Mouse (Mus musculus) hindbrain, embryonic 11.5 days (tissue): ENCODE measurements around the gene Tbc1d1. TPM values are rescaled to one million over a fixed set of nuclear protein-coding genes. Genes with fewer than 3 reads are reported as not detected.

Experiments used
- ATAC-seq: fragments of 200-750 bp; cut with Nextera tagmentation; 2 replicates; pipeline ENCODE4 v1.8.0; 2017; ENCODE audit warnings: mild to moderate bottlenecking, moderate TSS enrichment, moderate library complexity; ENCODE audit not compliant: low FRiP score
- DNase-seq: peaks from one replicate; pipeline ENCODE4 v3.0.0-alpha.2; 2015; ENCODE audit warnings: low spot score
- H3K27ac ChIP-seq: fragments of 300-500 bp; sonication (generic); 2 replicates; pipeline ENCODE4 v1.5.1; 2014; ENCODE audit warnings: mild to moderate bottlenecking, low read depth, low read length
- H3K27me3 ChIP-seq: fragments of 300-500 bp; sonication (generic); 2 replicates; pipeline ENCODE4 v1.6.1; 2014; ENCODE audit warnings: mild to moderate bottlenecking, low read length, moderate library complexity, mixed read lengths; ENCODE audit not compliant: control insufficient read depth, insufficient read depth
- H3K36me3 ChIP-seq: fragments of 300-500 bp; sonication (generic); 2 replicates; pipeline ENCODE4 v1.6.1; 2014; ENCODE audit warnings: mild to moderate bottlenecking, low read length, moderate library complexity, mixed read lengths; ENCODE audit not compliant: control insufficient read depth, insufficient read depth
- H3K4me1 ChIP-seq: fragments of 300-500 bp; sonication (generic); replicated peaks from 2 replicates; pipeline ENCODE4 v1.6.1; 2014; ENCODE audit warnings: low read length, mixed read lengths; ENCODE audit not compliant: control insufficient read depth, insufficient read depth
- H3K4me2 ChIP-seq: fragments of 300-500 bp; sonication (generic); replicated peaks from 2 replicates; pipeline ENCODE4 v1.6.1; 2014; ENCODE audit warnings: mild to moderate bottlenecking, low read depth, low read length
- H3K4me3 ChIP-seq: fragments of 300-500 bp; sonication (generic); 2 replicates; pipeline ENCODE4 v1.5.1; 2014; ENCODE audit warnings: low read depth, low read length
- H3K9ac ChIP-seq: fragments of 300-500 bp; sonication (generic); 2 replicates; pipeline ENCODE4 v1.6.1; 2014; ENCODE audit warnings: low read depth, low read length
- H3K9me3 ChIP-seq: fragments of 300-500 bp; sonication (generic); 2 replicates; pipeline ENCODE4 v1.6.1; 2016; ENCODE audit warnings: low read length; ENCODE audit not compliant: control insufficient read depth
- WGBS: fragments of 180-500 bp; shearing (Covaris S2); extraction: QIAGEN DNeasy Blood & Tissue Kit; methylation state at CpG from one replicate; pipeline ENCODE4 v1.1.7; 2014; 5-methylcytosine and 5-hydroxymethylcytosine counted together
- polyA plus RNA-seq: library from polyadenylated mRNA; unstranded; fragments of >200 nt; fragmentation: Nextera tagmentation; extraction: Ambion mirVana; gene quantifications from 2 replicates; pipeline ENCODE4 v1.2.1, GENCODE M21; 2014

Tbc1d1 gene
- polyA plus RNA-seq, 1 experiment from 2014 or later, result 20.2 TPM

- Histone ChIP-seq H3K27ac (no peak overlapping the region), H3K4me3 (no peak overlapping the region), H3K36me3 (no peaks in the 10 kb centered on the region), H3K4me1 (no peaks in the 10 kb centered on the region), H3K27me3 (no peaks in the 10 kb centered on the region), H3K4me2 (no peak overlapping the region), H3K9ac (no peak overlapping the region), H3K9me3 (no peaks in the 10 kb centered on the region)
- WGBS, result 77% methylated on average over 8 of the region's 8 CpGs
- ATAC-seq (no peak), DNase-seq (no peak)
Measured at GRCm38 (mm10) chr5:64217256-64217655, 61.2 kb downstream of the Tbc1d1 start.

- ATAC-seq, result no peak
- no peaks in the 10 kb centered on the region for H3K4me1 ChIP-seq
- no peak overlapping the region for H3K4me3 ChIP-seq
- H3K9ac ChIP-seq, result no peak overlapping the region
- no peak for DNase-seq
- H3K9me3 ChIP-seq, result no peaks in the 10 kb centered on the region
- H3K27me3 ChIP-seq, result no peaks in the 10 kb centered on the region
- H3K27ac ChIP-seq, result no peak overlapping the region
- 79% methylated on average over 13 of the region's 13 CpGs for WGBS
- H3K36me3 ChIP-seq, result no peaks in the 10 kb centered on the region
- H3K4me2 ChIP-seq, result no peak overlapping the region
Measured at GRCm38 (mm10) chr5:64217816-64218602, 61.9 kb downstream of the Tbc1d1 start.

GRCm38 (mm10) chr5:64218603-64218999, 62.5 kb downstream of the Tbc1d1 start:
- no peak for DNase-seq
- Histone ChIP-seq H3K4me2 (no peak overlapping the region), H3K27me3 (no peaks in the 10 kb centered on the region), H3K36me3 (no peaks in the 10 kb centered on the region), H3K9ac (no peak overlapping the region), H3K27ac (no peak overlapping the region), H3K9me3 (no peaks in the 10 kb centered on the region), H3K4me1 (no peaks in the 10 kb centered on the region), H3K4me3 (no peak overlapping the region)
- 71% methylated on average over 7 of the region's 7 CpGs for WGBS
- no peak for ATAC-seq

GRCm38 (mm10) chr5:64220776-64221175, 64.7 kb downstream of the Tbc1d1 start:
- H3K27me3 ChIP-seq, result no peaks in the 10 kb centered on the region
- no peak overlapping the region for H3K9ac ChIP-seq
- no peak overlapping the region for H3K27ac ChIP-seq
- no peaks in the 10 kb centered on the region for H3K4me1 ChIP-seq
- no peak for ATAC-seq
- H3K4me3 ChIP-seq, result no peak overlapping the region
- no peaks in the 10 kb centered on the region for H3K9me3 ChIP-seq
- 93% methylated on average over 4 of the region's 4 CpGs for WGBS
- H3K4me2 ChIP-seq, result no peak overlapping the region
- no peaks in the 10 kb centered on the region for H3K36me3 ChIP-seq
- no peak for DNase-seq

- H3K4me3 ChIP-seq, result no peak overlapping the region
- no peak overlapping the region for H3K27ac ChIP-seq
- H3K36me3 ChIP-seq, result no peaks in the 10 kb centered on the region
- H3K4me2 ChIP-seq, result no peak overlapping the region
- no peak overlapping the region for H3K9ac ChIP-seq
- H3K4me1 ChIP-seq, result no peaks in the 10 kb centered on the region
- DNase-seq (peak; percentile 28), ATAC-seq (peak; percentile 76)
- WGBS, result 76% methylated on average over 9 of the region's 9 CpGs
- no peaks in the 10 kb centered on the region for H3K27me3 ChIP-seq
- no peaks in the 10 kb centered on the region for H3K9me3 ChIP-seq
Measured at GRCm38 (mm10) chr5:64224735-64225425, 68.8 kb downstream of the Tbc1d1 start.

- Histone ChIP-seq H3K4me2 (no peak overlapping the region), H3K36me3 (no peaks in the 10 kb centered on the region), H3K9me3 (no peaks in the 10 kb centered on the region), H3K27ac (no peak overlapping the region), H3K27me3 (no peaks in the 10 kb centered on the region), H3K4me3 (no peak overlapping the region), H3K9ac (no peak overlapping the region), H3K4me1 (no peaks in the 10 kb centered on the region)
- no peak for DNase-seq
- ATAC-seq, result no peak
- WGBS, result 83% methylated on average over 3 of the region's 3 CpGs
Measured at GRCm38 (mm10) chr5:64228252-64228651, 72.1 kb downstream of the Tbc1d1 start.

GRCm38 (mm10) chr5:64229336-64229866, 73.3 kb downstream of the Tbc1d1 start:
- no peaks in the 10 kb centered on the region for H3K36me3 ChIP-seq
- H3K4me1 ChIP-seq, result no peaks in the 10 kb centered on the region
- H3K9me3 ChIP-seq, result no peaks in the 10 kb centered on the region
- no peak overlapping the region for H3K27ac ChIP-seq
- H3K4me3 ChIP-seq, result peak overlapping the region; percentile 69
- H3K4me2 ChIP-seq, result peak overlapping the region; percentile 88
- peak overlapping the region; percentile 65; the same call in 1 of the 2 replicates for H3K9ac ChIP-seq
- 47% methylated on average over 12 of the region's 12 CpGs for WGBS
- peak; percentile 33 for DNase-seq
- peak; percentile 17; the same call in 1 of the 2 replicates for ATAC-seq
- no peaks in the 10 kb centered on the region for H3K27me3 ChIP-seq

GRCm38 (mm10) chr5:64230061-64230466, 74.0 kb downstream of the Tbc1d1 start:
- Histone ChIP-seq H3K27ac (no peak overlapping the region), H3K27me3 (no peaks in the 10 kb centered on the region)

More at GRCm38 (mm10) chr5:64230061-64230466, 74.0 kb downstream of the Tbc1d1 start:
- DNase-seq (peak; percentile 96), ATAC-seq (peak; percentile 95)
- Histone ChIP-seq H3K4me2 (peak overlapping the region; percentile 88), H3K4me1 (no peaks in the 10 kb centered on the region), H3K9me3 (no peaks in the 10 kb centered on the region), H3K4me3 (peak overlapping the region; percentile 69), H3K36me3 (no peaks in the 10 kb centered on the region), H3K9ac (peak overlapping the region; percentile 65)
- 0% methylated on average over 22 of the region's 48 CpGs for WGBS
